Mouse (Mus musculus) kidney, adult 10 weeks (tissue): Measurements from ENCODE around the gene Mcts1. TPM values are rescaled to one million over a fixed set of nuclear protein-coding genes. Genes with fewer than 3 reads are reported as not detected.

Experiments
- polyA plus RNA-seq: library from polyadenylated mRNA; stranded (reverse); fragments of 350-450 nt; fragmentation: Illumina TruSeq; extraction: RNeasy Lipid Tissue Mini Kit (QIAGEN cat#74804); gene quantifications from one replicate; pipeline ENCODE4 v1.2.3, GENCODE M21; 2014; ENCODE audit warnings: low read depth, low replicate concordance

Gene Mcts1
- 169 TPM for polyA plus RNA-seq

GRCm38 (mm10) chrX:38600177-38600994 is at the start of gene Mcts1:
Gene Mcts1, plus strand, starts transcription at chrX:38600578.

GRCm38 (mm10) chrX:38576078-38576477 is 24.3 kb upstream of the Mcts1 start, which contains the start of gene Cul4b:
Gene Cul4b, minus strand, starts transcription at chrX:38576196.

GRCm38 (mm10) chrX:38634801-38635637 is 34.6 kb downstream of the Mcts1 start, which contains the start of gene C1galt1c1:
Gene C1galt1c1, minus strand, starts transcription at chrX:38635087.

Other genes with a start within 250 kb of the Mcts1 start
- gene Lamp2, start 144.1 kb upstream of the Mcts1 start, polyA plus RNA-seq: 2,030 TPM
- gene Cul4b, start 24.4 kb upstream of the Mcts1 start, polyA plus RNA-seq: 115 TPM
- 168 TPM for gene C1galt1c1, start 34.5 kb downstream of the Mcts1 start, polyA plus RNA-seq
- gene 6030498E09Rik, start 172.1 kb downstream of the Mcts1 start, polyA plus RNA-seq: not detected